Mouse (Mus musculus) heart, embryonic 11.5 days (tissue): ENCODE measurements around the gene Kcnab1. TPM values are rescaled to one million over a fixed set of nuclear protein-coding genes. Genes with fewer than 3 reads are reported as not detected.

Source experiments
- ATAC-seq: fragments of 200-750 bp; cut with Nextera tagmentation; replicated peaks from 2 replicates; pipeline ENCODE4 v1.8.0; 2017; ENCODE audit warnings: moderate library complexity; ENCODE audit not compliant: insufficient number of reproducible peaks, low FRiP score, low TSS enrichment
- H3K27ac ChIP-seq: fragments of 300-500 bp; sonication (generic); 2 replicates; pipeline ENCODE4 v1.5.1; 2014; ENCODE audit warnings: mild to moderate bottlenecking, low read depth, low read length
- H3K27me3 ChIP-seq: fragments of 300-500 bp; sonication (generic); 2 replicates; pipeline ENCODE4 v1.6.1; 2014; ENCODE audit warnings: mild to moderate bottlenecking, low read length, mixed read lengths; ENCODE audit not compliant: control insufficient read depth, insufficient read depth
- H3K36me3 ChIP-seq: fragments of 300-500 bp; sonication (generic); 2 replicates; pipeline ENCODE4 v1.6.1; 2014; ENCODE audit warnings: mild to moderate bottlenecking, low read length, moderate library complexity, mixed read lengths; ENCODE audit not compliant: control insufficient read depth, insufficient read depth
- H3K4me1 ChIP-seq: fragments of 300-500 bp; sonication (generic); 2 replicates; pipeline ENCODE4 v1.6.1; 2014; ENCODE audit warnings: low read length; ENCODE audit not compliant: control insufficient read depth, insufficient read depth
- H3K4me2 ChIP-seq: fragments of 300-500 bp; sonication (generic); 2 replicates; pipeline ENCODE4 v1.6.1; 2014; ENCODE audit warnings: mild to moderate bottlenecking, moderate library complexity
- H3K4me3 ChIP-seq: fragments of 300-500 bp; sonication (generic); 2 replicates; pipeline ENCODE4 v1.5.1; 2014; ENCODE audit warnings: low read depth, low read length
- H3K9ac ChIP-seq: fragments of 300-500 bp; sonication (generic); 2 replicates; pipeline ENCODE4 v1.6.1; 2014; ENCODE audit warnings: mild to moderate bottlenecking, low read depth, low read length, moderate library complexity
- H3K9me3 ChIP-seq: fragments of 300-500 bp; sonication (generic); replicated peaks from 2 replicates; pipeline ENCODE4 v1.6.1; 2016; ENCODE audit warnings: low read length; ENCODE audit not compliant: control insufficient read depth
- WGBS: fragments of 180-500 bp; shearing (Covaris S2); extraction: QIAGEN DNeasy Blood & Tissue Kit; methylation state at CpG from one replicate; pipeline ENCODE4 v1.1.7; 2014; ENCODE audit not compliant: insufficient replicate concordance; 5-methylcytosine and 5-hydroxymethylcytosine counted together
- polyA plus RNA-seq: library from polyadenylated mRNA; unstranded; fragments of >200 nt; fragmentation: Nextera tagmentation; extraction: Ambion mirVana; gene quantifications from 2 replicates; pipeline ENCODE4 v1.2.1, GENCODE M21; 2014

Kcnab1 gene
- polyA plus RNA-seq, 1 experiment from 2014 or later = 2.7 TPM

GRCm38 (mm10) chr3:65360163-65360969 lies 251.2 kb downstream of the Kcnab1 start:
- peak overlapping the region; percentile 42 for H3K4me2 ChIP-seq
- ATAC-seq = 0 out of 2 replicates have a peak, but pooled peaks have one; percentile 52
- H3K36me3 ChIP-seq = no peaks in the 10 kb centered on the region
- H3K27me3 ChIP-seq = no peaks in the 10 kb centered on the region
- peak overlapping the region; percentile 15; the same call in 1 of the 2 replicates for H3K4me3 ChIP-seq
- no peaks in the 10 kb centered on the region for H3K9me3 ChIP-seq
- no peak overlapping the region for H3K9ac ChIP-seq
- WGBS = 14% methylated on average over 8 of the region's 8 CpGs
- H3K4me1 ChIP-seq = peaks cover 31% of the 10 kb centered on the region
- H3K27ac ChIP-seq = peak overlapping the region; percentile 75

GRCm38 (mm10) chr3:65363438-65363837 lies 254.3 kb downstream of the Kcnab1 start:
- no peak for ATAC-seq

GRCm38 (mm10) chr3:65365184-65365583 lies 256.0 kb downstream of the Kcnab1 start:
- peaks cover 13% of the 10 kb centered on the region for H3K4me1 ChIP-seq
- H3K36me3 ChIP-seq = no peaks in the 10 kb centered on the region
- no peak for ATAC-seq
- WGBS = 66% methylated on average over 6 of the region's 6 CpGs
- H3K9me3 ChIP-seq = no peaks in the 10 kb centered on the region
- no peak overlapping the region for H3K9ac ChIP-seq
- H3K4me3 ChIP-seq = no peak overlapping the region
- H3K27ac ChIP-seq = no peak overlapping the region
- no peaks in the 10 kb centered on the region for H3K27me3 ChIP-seq
- H3K4me2 ChIP-seq = no peak overlapping the region

More at GRCm38 (mm10) chr3:65363438-65363837, 254.3 kb downstream of the Kcnab1 start:
- H3K4me1 ChIP-seq = peaks cover 25% of the 10 kb centered on the region
- no peak overlapping the region for H3K4me3 ChIP-seq
- WGBS = 93% methylated on average over 1 of the region's 1 CpGs
- H3K36me3 ChIP-seq = no peaks in the 10 kb centered on the region
- H3K9me3 ChIP-seq = no peaks in the 10 kb centered on the region
- no peak overlapping the region for H3K27ac ChIP-seq
- H3K4me2 ChIP-seq = no peak overlapping the region
- H3K9ac ChIP-seq = no peak overlapping the region
- no peaks in the 10 kb centered on the region for H3K27me3 ChIP-seq

DNA sequence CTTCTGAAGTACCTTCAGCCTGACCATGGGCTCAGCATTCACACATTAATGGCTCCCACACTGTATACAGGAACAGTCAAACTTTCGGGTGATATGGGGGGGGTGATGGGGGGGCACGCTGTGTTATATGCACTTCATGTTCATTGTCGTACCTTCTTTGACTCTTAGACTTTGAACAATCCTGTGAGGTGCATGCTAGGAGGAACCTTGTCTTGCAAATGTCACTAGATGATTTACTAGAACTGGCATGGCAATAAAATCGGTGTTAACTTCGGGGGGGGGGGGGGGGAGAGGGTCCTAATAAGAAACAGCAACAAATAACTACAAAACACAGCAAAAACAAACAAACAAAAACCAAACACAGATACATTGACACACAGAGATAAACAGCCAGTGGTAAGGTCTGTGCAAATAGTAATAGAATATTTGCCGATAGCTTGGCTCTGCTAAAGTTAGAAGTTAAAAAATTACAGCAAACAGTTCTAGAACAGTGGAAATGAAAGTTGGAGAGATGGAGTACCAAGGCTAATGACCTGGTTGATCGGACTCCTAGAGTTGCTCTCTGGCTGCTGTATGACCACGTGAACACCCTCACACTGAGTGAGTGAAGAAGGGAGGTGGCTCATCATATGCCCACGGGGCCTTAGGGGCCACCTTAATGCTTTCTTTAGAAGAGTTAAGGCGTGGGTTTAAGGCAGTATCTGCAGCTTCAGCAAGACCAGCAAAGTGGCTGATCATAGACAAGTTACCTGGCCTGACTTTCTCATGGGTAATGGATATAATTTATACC lies 256.9 kb downstream of the Kcnab1 start:
- Histone ChIP-seq H3K4me3 (no peak overlapping the region), H3K4me2 (no peak overlapping the region), H3K27ac (no peak overlapping the region), H3K9ac (no peak overlapping the region), H3K9me3 (no peaks in the 10 kb centered on the region), H3K36me3 (no peaks in the 10 kb centered on the region), H3K27me3 (no peaks in the 10 kb centered on the region), H3K4me1 (peaks cover 6% of the 10 kb centered on the region; the same call in 1 of the 2 replicates)
- ATAC-seq = no peak
- 86% methylated on average over 10 of the region's 10 CpGs for WGBS

DNA sequence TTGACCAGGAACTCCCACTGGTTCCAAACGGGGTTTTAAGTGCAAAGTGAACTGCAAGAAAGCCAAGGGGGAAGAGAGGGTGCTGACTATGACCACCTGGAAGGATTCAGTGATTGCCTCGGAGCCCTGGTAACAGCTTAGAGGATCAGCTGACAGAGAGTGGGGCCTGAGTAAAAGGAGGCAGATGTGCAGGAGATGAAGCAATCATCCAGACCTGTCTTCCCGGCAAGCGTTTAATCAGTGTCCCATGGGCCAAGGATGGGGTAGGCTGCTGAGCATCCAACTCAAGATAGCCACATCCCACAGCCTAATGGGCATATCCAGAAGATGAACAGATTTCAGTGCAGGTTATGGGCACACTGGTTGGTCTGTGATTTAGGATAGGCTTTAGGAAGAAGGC lies 258.8 kb downstream of the Kcnab1 start:
- Histone ChIP-seq H3K9me3 (no peaks in the 10 kb centered on the region), H3K4me2 (no peak overlapping the region), H3K27me3 (no peaks in the 10 kb centered on the region), H3K4me1 (no peaks in the 10 kb centered on the region), H3K9ac (no peak overlapping the region), H3K36me3 (no peaks in the 10 kb centered on the region), H3K27ac (no peak overlapping the region), H3K4me3 (no peak overlapping the region)
- WGBS = 65% methylated on average over 4 of the region's 4 CpGs
- ATAC-seq = no peak

DNA sequence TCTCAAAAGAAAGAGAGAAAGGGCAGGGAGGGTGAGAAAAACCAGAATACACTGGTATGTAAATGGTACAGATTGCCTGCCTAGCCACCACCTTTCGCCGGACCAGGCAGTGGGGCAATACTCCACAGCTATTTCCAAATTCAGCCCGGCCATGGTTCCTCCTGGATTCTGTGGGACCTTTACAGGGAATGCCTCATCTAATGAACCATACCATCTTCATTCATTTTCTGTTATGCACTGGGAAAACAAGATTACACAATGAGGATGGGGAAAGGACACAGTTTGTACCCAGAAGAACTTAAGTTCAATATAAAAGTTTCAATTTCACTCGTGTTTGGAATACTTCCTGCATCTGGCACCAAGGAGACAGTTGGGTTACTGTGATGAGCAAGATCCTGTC lies 263.4 kb downstream of the Kcnab1 start:
- ATAC-seq = no peak
- Histone ChIP-seq H3K36me3 (no peaks in the 10 kb centered on the region), H3K9me3 (no peaks in the 10 kb centered on the region), H3K4me1 (peaks cover 7% of the 10 kb centered on the region; the same call in 1 of the 2 replicates), H3K4me2 (no peak overlapping the region), H3K9ac (no peak overlapping the region), H3K27me3 (no peaks in the 10 kb centered on the region), H3K4me3 (no peak overlapping the region), H3K27ac (no peak overlapping the region)
- 86% methylated on average over 4 of the region's 4 CpGs for WGBS

DNA sequence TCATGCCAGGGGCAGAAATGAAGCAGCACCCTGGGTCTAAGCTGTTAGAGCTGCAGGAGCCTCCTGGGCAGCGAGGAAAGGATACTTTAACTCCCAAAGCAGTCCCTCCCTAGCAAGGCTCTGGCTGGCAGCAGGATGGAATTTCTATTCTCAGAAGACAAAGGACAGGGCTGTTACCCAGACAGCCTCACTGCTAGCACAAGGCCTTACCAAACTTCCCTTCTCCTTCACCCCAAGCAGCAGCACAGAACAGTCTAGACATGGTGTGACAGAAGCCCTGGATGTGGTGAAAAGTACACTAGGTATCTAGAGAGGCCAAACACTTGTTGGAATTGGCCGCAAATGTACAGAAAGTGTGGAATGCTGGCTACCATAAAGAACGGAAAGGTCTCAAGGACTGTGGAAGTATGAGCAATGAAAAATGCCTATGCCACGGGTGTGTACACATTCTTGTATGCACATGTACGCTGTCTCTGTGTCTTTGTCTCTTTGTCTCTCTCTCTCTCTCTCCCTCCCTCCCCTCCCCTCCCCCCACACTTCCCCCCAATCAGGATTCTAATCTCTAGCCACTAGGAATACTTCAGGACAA lies 264.5 kb downstream of the Kcnab1 start:
- 61% methylated on average over 5 of the region's 5 CpGs for WGBS
- H3K27me3 ChIP-seq = no peaks in the 10 kb centered on the region
- no peaks in the 10 kb centered on the region for H3K36me3 ChIP-seq
- peaks cover 7% of the 10 kb centered on the region; the same call in 1 of the 2 replicates for H3K4me1 ChIP-seq
- 0 out of 2 replicates have a peak overlapping the region, but pooled peaks have one; percentile 37 for H3K27ac ChIP-seq
- no peak for ATAC-seq
- H3K4me2 ChIP-seq = no peak overlapping the region
- H3K9me3 ChIP-seq = no peaks in the 10 kb centered on the region
- no peak overlapping the region for H3K4me3 ChIP-seq
- H3K9ac ChIP-seq = no peak overlapping the region

DNA sequence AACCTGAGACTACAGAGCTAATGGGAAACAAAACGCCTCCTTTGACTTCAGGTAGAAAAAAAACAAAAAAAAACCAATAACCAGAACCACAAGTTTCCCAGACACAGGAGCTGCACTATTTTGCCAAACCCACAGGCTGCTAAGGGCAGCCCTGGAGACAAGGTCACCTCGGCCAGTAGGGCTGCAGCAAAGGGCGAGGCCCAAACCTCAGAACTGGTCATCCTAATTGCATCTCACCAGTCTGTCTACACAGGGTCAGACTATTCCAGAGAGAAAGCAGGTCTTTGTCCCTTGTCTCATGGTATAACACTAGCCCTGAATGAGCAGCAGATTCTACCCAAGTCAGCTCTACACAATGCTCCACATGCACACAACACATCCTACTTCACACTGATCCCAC lies 265.5 kb downstream of the Kcnab1 start:
- no peak for ATAC-seq
- H3K27ac ChIP-seq = no peak overlapping the region
- H3K36me3 ChIP-seq = no peaks in the 10 kb centered on the region

More for the DNA sequence above, 265.5 kb downstream of the Kcnab1 start:
- H3K9ac ChIP-seq = no peak overlapping the region
- H3K4me1 ChIP-seq = peaks cover 7% of the 10 kb centered on the region; the same call in 1 of the 2 replicates
- WGBS = 65% methylated on average over 3 of the region's 3 CpGs
- H3K9me3 ChIP-seq = no peaks in the 10 kb centered on the region
- H3K4me3 ChIP-seq = no peak overlapping the region
- H3K27me3 ChIP-seq = no peaks in the 10 kb centered on the region
- no peak overlapping the region for H3K4me2 ChIP-seq
